Mouse (Mus musculus): ENCODE results near the gene Crct1. TPM values are rescaled to one million over a fixed set of nuclear protein-coding genes. Genes with fewer than 3 reads are reported as not detected.

Gene Crct1
- total RNA-seq (2021) = not detected
- long read RNA-seq, experiment 1 = 0 reads
- long read RNA-seq, experiment 2 = 0 reads

GRCm38 (mm10) chr3:93015460-93016104 is at the start of gene Crct1:
Crct1 (minus strand) TSS chr3:93015687.
- no peak for DNase-seq

- peak; percentile 18 for DNase-seq
These were observed 37.5 kb upstream of the Crct1 start for GRCm38 (mm10) chr3:93052826-93053474.

DNA sequence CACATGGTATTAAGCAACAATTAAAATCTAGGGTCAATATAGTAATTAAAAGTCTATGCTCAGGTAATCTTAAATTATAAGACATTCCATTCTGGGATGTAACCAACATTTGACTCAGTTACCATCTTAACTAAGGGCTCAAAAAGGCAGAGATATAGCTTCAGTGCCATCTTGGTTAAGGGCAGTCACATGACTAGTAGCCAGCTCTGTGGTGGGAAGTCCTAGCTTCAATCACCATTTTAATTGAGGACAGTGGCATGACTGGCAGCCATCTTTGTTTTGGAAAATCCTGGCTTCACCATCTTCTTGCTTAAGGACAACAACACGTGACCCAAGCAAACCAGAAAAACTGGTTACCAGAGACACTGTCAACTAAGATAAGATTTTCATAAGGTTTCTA is 34.7 kb upstream of the Crct1 start:
- no peak for DNase-seq

DNA sequence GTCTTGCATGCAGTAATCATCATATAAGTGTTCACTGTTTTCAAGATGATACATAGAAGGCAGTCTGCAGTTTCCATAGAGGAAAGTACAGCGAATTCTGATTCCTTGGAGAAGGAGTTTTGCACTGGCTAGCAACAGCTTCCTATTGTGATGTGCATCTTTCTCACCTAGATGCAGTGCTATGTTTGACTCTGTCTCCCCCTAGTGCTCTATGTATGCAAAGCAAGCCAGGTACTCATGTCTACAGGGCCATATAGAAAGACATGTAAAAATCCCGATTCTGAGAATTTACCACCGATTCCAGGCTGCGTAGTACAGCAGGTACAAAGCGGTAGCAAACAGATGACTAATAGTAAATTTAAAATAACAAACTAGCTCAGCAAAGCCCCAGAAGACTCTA is 16.0 kb upstream of the Crct1 start:
- peak; percentile 26 for DNase-seq

GRCm38 (mm10) chr3:93025486-93025885 is 10.0 kb upstream of the Crct1 start:
- DNase-seq = peak; percentile 2

- DNase-seq = no peak
These were observed 8.1 kb upstream of the Crct1 start for GRCm38 (mm10) chr3:93023411-93024184.

GRCm38 (mm10) chr3:93021171-93021570 is 5.7 kb upstream of the Crct1 start:
- DNase-seq = no peak

GRCm38 (mm10) chr3:93018960-93019359 is 3.5 kb upstream of the Crct1 start, which contains the start of gene Lce1m:
Lce1m (minus strand) TSS chr3:93019060.
- DNase-seq = no peak

GRCm38 (mm10) chr3:93014871-93015270 is 616 bp downstream of the Crct1 start:
- no peak for DNase-seq

DNA sequence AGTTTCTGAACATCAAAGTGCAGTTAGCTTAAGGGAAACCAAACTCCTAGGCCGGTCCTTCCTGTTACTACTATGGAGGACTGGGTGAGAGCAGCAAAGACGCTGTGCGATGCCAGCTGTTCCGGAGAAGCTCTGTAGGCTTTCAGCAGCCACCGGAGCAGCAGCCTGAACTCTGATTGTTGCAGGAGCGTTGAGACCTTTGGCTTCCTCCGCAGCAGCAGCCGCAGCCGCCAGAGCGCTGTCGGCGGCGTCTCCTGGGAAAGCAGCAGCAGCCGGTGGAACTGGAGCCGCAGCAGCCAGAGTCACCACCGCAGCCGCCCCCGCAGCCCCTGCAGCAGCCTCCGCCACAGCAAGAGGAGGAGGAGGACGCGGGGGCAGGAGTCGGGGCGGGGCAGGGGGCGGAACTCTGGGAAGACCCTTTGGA is 1.1 kb downstream of the Crct1 start:
- peak; percentile 39 for DNase-seq

GRCm38 (mm10) chr3:93002843-93003242 is 12.6 kb downstream of the Crct1 start:
- no peak for DNase-seq

DNA sequence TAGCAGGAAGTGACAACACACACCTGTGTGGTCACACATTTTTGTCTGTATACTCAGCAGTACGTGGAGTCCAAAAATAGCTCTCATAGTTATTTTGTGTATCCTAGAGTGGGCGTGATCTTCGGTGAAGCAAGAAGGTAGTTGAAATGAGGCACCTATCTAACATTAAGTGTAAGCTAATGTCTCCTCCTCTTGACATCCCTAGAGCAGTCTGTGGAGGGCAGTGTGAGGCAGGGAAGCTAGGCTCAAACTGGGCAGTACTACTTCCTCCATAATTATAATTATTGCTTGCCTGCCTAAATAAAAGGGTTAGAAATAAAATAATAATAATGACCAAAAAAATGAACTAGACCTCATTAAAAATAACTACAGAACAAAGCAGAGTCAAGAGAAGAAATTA is 14.9 kb downstream of the Crct1 start:
- no peak for DNase-seq

- DNase-seq = peak; percentile 78
These were observed 16.8 kb downstream of the Crct1 start for GRCm38 (mm10) chr3:92998691-92999090.

- DNase-seq = no peak
These were observed 23.6 kb downstream of the Crct1 start, which contains the start of gene Lce3f for GRCm38 (mm10) chr3:92991926-92992325. Lce3f (plus strand) TSS chr3:92992226.

DNA sequence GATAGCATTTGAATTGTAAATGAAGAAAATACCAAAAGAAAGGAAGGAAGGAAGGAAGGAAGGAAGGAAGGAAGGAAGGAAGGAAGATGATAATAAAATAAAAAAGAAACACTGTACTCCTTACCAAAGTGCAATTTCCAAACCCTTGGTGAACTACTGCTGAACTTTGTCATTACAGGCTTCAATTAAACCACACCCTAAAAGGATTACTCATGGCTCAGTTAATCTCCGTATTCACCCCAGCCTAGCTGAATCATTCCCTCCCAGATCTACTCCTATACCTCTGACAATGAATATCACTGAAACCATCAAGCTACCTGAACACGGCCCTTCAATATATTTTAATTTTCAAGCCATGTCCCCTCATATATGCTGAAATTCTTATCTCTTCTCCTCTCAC is 37.0 kb downstream of the Crct1 start:
- no peak for DNase-seq

- no peak for DNase-seq
These were observed 48.7 kb downstream of the Crct1 start, which contains the start of gene Lce3e for GRCm38 (mm10) chr3:92966761-92967160. Lce3e (plus strand) TSS chr3:92967061.

Other genes starting within 250 kb of the Crct1 start
- not detected for gene Lce1i, start 236.8 kb downstream of the Crct1 start, total RNA-seq (2021)
- not detected for gene Lce1j, start 225.2 kb downstream of the Crct1 start, total RNA-seq (2021)
- not detected for gene Lce1k, start 207.8 kb downstream of the Crct1 start, total RNA-seq (2021)
- not detected for gene Kprp, start 188.4 kb downstream of the Crct1 start, total RNA-seq (2021)
- gene Lce1l, start 164.4 kb downstream of the Crct1 start, total RNA-seq (2021) = not detected
- not detected for gene 2310050C09Rik, start 145.5 kb downstream of the Crct1 start, total RNA-seq (2021)
- not detected for gene Lce3a, start 89.5 kb downstream of the Crct1 start, total RNA-seq (2021)
- gene Lce3b, start 82.7 kb downstream of the Crct1 start, total RNA-seq (2021) = not detected
- gene Lce3c, start 71.2 kb downstream of the Crct1 start, total RNA-seq (2021) = not detected
- not detected for gene Lce3d, start 58.3 kb downstream of the Crct1 start, total RNA-seq (2021)
- not detected for gene Lce3e, start 48.6 kb downstream of the Crct1 start, total RNA-seq (2021)
- gene Lce3f, start 23.5 kb downstream of the Crct1 start, total RNA-seq (2021) = not detected
- gene Lce1m, start 3.4 kb upstream of the Crct1 start, total RNA-seq (2021) = not detected
- gene Gm4858, start 53.1 kb upstream of the Crct1 start, total RNA-seq (2021) = not detected
- not detected for gene Crnn, start 129.1 kb upstream of the Crct1 start, total RNA-seq (2021)
- gene Flg2, start 181.6 kb upstream of the Crct1 start, total RNA-seq (2021) = not detected